Mouse (Mus musculus): ENCODE data around the gene Gm17067. TPM values are rescaled to one million over a fixed set of nuclear protein-coding genes. Genes with fewer than 3 reads are reported as not detected.

Gm17067 gene
- not detected in 2 replicates for polyA plus RNA-seq (2012; rRNA removed)

DNA sequence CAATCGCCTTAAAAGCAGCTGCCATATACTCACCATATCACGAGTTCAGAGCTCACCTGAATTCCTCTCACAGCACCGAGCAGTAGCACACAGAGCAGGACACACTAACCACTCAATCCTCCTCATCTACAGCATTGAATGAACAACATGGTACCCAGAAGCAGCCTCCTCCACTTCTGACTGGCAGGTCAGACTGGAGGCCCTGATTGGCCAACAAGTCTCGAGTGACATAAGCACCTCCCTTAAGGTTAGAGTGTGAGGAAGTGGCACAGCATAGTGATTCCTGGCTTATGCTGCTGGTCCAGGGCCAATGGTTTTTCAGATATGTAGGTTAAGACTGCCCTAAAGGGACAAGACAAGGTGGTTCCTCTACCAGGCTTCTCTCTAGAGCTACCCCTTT lies at the start of gene Gm17067:
TSS of gene Gm17067 (minus strand) at position 101 of the 400 bp plus-strand sequence.

DNA sequence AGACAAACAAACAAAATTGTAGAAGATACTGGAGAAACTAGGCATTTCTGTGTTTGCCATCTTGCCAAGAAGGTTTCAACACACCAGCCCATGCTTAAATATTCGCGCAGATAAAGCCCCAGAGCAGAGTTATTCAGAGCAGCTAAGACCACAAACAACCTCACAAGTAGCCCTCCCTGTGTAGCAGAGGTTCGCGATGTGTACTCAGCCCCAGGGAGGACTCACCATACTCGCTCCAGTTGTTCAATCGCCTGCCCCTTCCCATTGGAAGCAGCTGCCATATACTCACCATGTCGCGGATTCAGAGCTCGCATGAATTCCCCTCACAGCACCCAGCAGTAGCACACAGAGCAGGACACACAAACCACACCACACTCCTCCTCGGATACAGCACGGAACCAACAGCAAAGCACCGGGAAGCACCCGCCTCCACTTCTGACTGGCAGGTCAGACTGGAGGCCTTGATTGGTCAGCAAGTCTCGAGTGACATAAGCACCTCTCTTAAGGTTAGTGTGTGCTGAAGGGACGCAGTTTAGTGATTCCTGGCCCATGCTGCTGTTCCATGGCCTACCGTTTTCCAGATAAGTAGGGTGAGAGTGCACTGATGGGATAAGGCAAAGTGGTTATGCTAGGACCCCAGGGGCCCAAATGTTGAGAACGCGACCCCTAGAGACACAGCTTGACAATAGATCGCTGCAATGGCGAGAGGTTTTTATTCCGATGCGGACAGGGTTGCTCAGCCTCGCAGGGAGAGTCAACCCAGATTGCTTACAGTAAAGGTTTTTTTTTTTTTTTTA lies 34.3 kb downstream of the Gm17067 start, which contains the start of gene Zfp975:
TSS of gene Zfp975 (minus strand) at position 381 of the 797 bp plus-strand sequence.

Other genes starting within 250 kb of the Gm17067 start
- gene Zfp141, start 221.3 kb downstream of the Gm17067 start, polyA plus RNA-seq (2012; rRNA removed) = 3.3 and 4.0 TPM in 2 replicates
- not detected in 2 replicates for gene Gm21028, start 148.4 kb downstream of the Gm17067 start, polyA plus RNA-seq (2012; rRNA removed)
- gene Zfp977, start 134.5 kb downstream of the Gm17067 start, polyA plus RNA-seq (2012; rRNA removed) = 0.12 and 0.14 TPM in 2 replicates
- gene Zfp976, start 84.4 kb downstream of the Gm17067 start, polyA plus RNA-seq (2012; rRNA removed) = 0.99 and 1.0 TPM in 2 replicates
- gene Zfp975, start 34.3 kb downstream of the Gm17067 start, polyA plus RNA-seq (2012; rRNA removed) = 0.92 and 0.96 TPM in 2 replicates
- not detected in 2 replicates for gene Vmn2r62, start 66.5 kb upstream of the Gm17067 start, polyA plus RNA-seq (2012; rRNA removed)
- gene Gm2381, start 140.2 kb upstream of the Gm17067 start, polyA plus RNA-seq (2012; rRNA removed) = not detected in 2 replicates
- not detected in 2 replicates for gene Vmn2r63, start 206.8 kb upstream of the Gm17067 start, polyA plus RNA-seq (2012; rRNA removed)

All from liver, embryonic 14 days (tissue).